Mouse (Mus musculus) CH12.LX (cell line): ENCODE results near the gene Creg2. TPM values are rescaled to one million over a fixed set of nuclear protein-coding genes. Genes with fewer than 3 reads are reported as not detected.

Experiments
- DNase-seq: peaks from one replicate; pipeline ENCODE4 v3.0.0-alpha.2; 2013; ENCODE audit errors: extremely low read depth
- H3K27ac ChIP-seq: 2 replicates; pipeline ENCODE4 v1.5.1; 2012; ENCODE audit warnings: low read depth, mild to moderate bottlenecking, control low read depth, moderate library complexity; ENCODE audit not compliant: insufficient read depth
- H3K27me3 ChIP-seq: replicated peaks from 2 replicates; pipeline ENCODE3; 2012; ENCODE audit warnings: inconsistent platforms
- H3K36me3 ChIP-seq, 2 experiments: replicated peaks in 1 of 2; 2 replicates each; pipeline versions ENCODE3 to v1.6.1; 2012; ENCODE audit warnings: inconsistent platforms in 1 of 2, low read length in 1 of 2, mild to moderate bottlenecking in 1 of 2, mixed read lengths in 1 of 2, moderate library complexity in 1 of 2; ENCODE audit not compliant: control insufficient read depth in 1 of 2, insufficient read depth in 1 of 2
- H3K4me1 ChIP-seq, 2 experiments: 2 replicates each; pipeline ENCODE4 v1.6.1; 2012; ENCODE audit warnings: inconsistent platforms in 1 of 2, moderate library complexity in 1 of 2; ENCODE audit not compliant: insufficient read depth in 2 of 2, control insufficient read depth in 1 of 2
- H3K4me2 ChIP-seq: 2 replicates; pipeline ENCODE4 v1.6.1; 2012; ENCODE audit warnings: low read depth, mild to moderate bottlenecking, control low read depth; ENCODE audit not compliant: poor library complexity, insufficient read depth, severe bottlenecking
- H3K4me3 ChIP-seq, 3 experiments: fragments of 150-350 bp in 1 of 3; sonication (generic) in 1 of 3; replicated peaks in 1 of 3; 2 replicates each; pipeline versions ENCODE3 to v1.5.1; 2011 to 2012; ENCODE audit warnings: low read depth in 2 of 3, low read length in 2 of 3, mild to moderate bottlenecking in 2 of 3, moderate library complexity in 2 of 3, control low read depth in 1 of 3, improper control_type of control experiment in 1 of 3, inconsistent platforms in 1 of 3, mixed read lengths in 1 of 3; ENCODE audit not compliant: poor library complexity in 1 of 3
- H3K79me2 ChIP-seq: replicated peaks from 2 replicates; pipeline ENCODE4 v1.6.1; 2012; ENCODE audit warnings: mild to moderate bottlenecking, moderate library complexity; ENCODE audit not compliant: control insufficient read depth, poor library complexity, insufficient read depth, severe bottlenecking; ENCODE audit errors: extremely low read depth
- H3K9ac ChIP-seq: 2 replicates; pipeline ENCODE4 v1.6.1; 2012; ENCODE audit warnings: low read depth, mild to moderate bottlenecking, control low read depth, moderate library complexity; ENCODE audit not compliant: insufficient read depth
- H3K9me3 ChIP-seq: replicated peaks from 2 replicates; pipeline ENCODE3; 2012; ENCODE audit warnings: low read length, inconsistent platforms, mixed read lengths
- BHLHE40 ChIP-seq: IDR thresholded peaks from 2 replicates; pipeline ENCODE4 v1.6.1; 2011; ENCODE audit warnings: mild to moderate bottlenecking, low read depth, low read length, improper control_type of control experiment
- CHD2 ChIP-seq: IDR thresholded peaks from 2 replicates; pipeline ENCODE4 v1.6.1; 2011; ENCODE audit warnings: low read length, improper control_type of control experiment
- CTCF ChIP-seq, 2 experiments: IDR thresholded peaks in 1 of 2; conservative IDR thresholded peaks in 1 of 2; 2 replicates each; pipeline ENCODE4 v1.5.1; 2011 to 2012; ENCODE audit warnings: low read depth in 2 of 2, low read length in 2 of 2, improper control_type of control experiment in 1 of 2, inconsistent platforms in 1 of 2, mild to moderate bottlenecking in 1 of 2, moderate library complexity in 1 of 2
- ELF1 ChIP-seq: IDR thresholded peaks from 2 replicates; pipeline ENCODE4 v1.6.1; 2014; ENCODE audit warnings: low read depth, mild to moderate bottlenecking, inconsistent platforms, low read length, improper control_type of control experiment
- EP300 ChIP-seq: IDR thresholded peaks from 2 replicates; pipeline ENCODE4 v1.6.1; 2011; ENCODE audit warnings: low read length, improper control_type of control experiment
- JUND ChIP-seq: conservative IDR thresholded peaks from 2 replicates; pipeline ENCODE4 v1.6.1; 2011; ENCODE audit warnings: low read depth, low read length, improper control_type of control experiment
- MEF2A ChIP-seq: IDR thresholded peaks from 2 replicates; pipeline ENCODE4 v1.6.1; 2014; ENCODE audit warnings: low read depth, mild to moderate bottlenecking, inconsistent platforms, low read length, improper control_type of control experiment, borderline replicate concordance
- NELFE ChIP-seq: IDR thresholded peaks from 2 replicates; pipeline ENCODE4 v1.6.1; 2011; ENCODE audit warnings: low read depth, low read length, improper control_type of control experiment
- NRF1 ChIP-seq: IDR thresholded peaks from 2 replicates; pipeline ENCODE4 v1.6.1; 2014; ENCODE audit warnings: low read depth, mild to moderate bottlenecking, inconsistent platforms, low read length, improper control_type of control experiment, moderate library complexity
- POLR2AphosphoS2 ChIP-seq: IDR thresholded peaks from 2 replicates; pipeline ENCODE4 v1.6.1; 2011; ENCODE audit warnings: low read depth, low read length, improper control_type of control experiment
- RAD21 ChIP-seq: IDR thresholded peaks from 2 replicates; pipeline ENCODE4 v1.6.1; 2011; ENCODE audit warnings: low read depth, mild to moderate bottlenecking, low read length, improper control_type of control experiment, moderate library complexity
- RCOR1 ChIP-seq: conservative IDR thresholded peaks from 2 replicates; pipeline ENCODE4 v1.6.1; 2012; ENCODE audit warnings: low read depth, mild to moderate bottlenecking, inconsistent platforms, low read length, improper control_type of control experiment
- TCF12 ChIP-seq: IDR thresholded peaks from 2 replicates; pipeline ENCODE4 v1.6.1; 2014; ENCODE audit warnings: low read depth, mild to moderate bottlenecking, inconsistent platforms, low read length, improper control_type of control experiment
- UBTF ChIP-seq: IDR thresholded peaks from 2 replicates; pipeline ENCODE4 v1.6.1; 2012; ENCODE audit warnings: low read depth, mild to moderate bottlenecking, inconsistent platforms, low read length, improper control_type of control experiment, moderate library complexity
- ZC3H11A ChIP-seq: IDR thresholded peaks from 2 replicates; pipeline ENCODE4 v1.6.1; 2012; ENCODE audit warnings: low read depth, mild to moderate bottlenecking, inconsistent platforms, low read length, improper control_type of control experiment
- ZMIZ1 ChIP-seq: IDR thresholded peaks from 2 replicates; pipeline ENCODE4 v1.6.1; 2012; ENCODE audit warnings: low read depth, mild to moderate bottlenecking, inconsistent platforms, low read length, improper control_type of control experiment
- dilution Hi-C: fragments of 300-500 bp; cut with MboI; formaldehyde crosslinking; loops from 2 replicates; pipeline ENCODE4 v1.14.3; 2020; ENCODE audit warnings: low sequenced_read_pairs; ENCODE audit not compliant: extremely low pct_unique_long_range_greater_than_20kb, extremely low pct_ligation_motif_present
- in situ Hi-C: fragments of 300-500 bp; cut with MboI; formaldehyde crosslinking; loops from 3 replicates; pipeline ENCODE4 v1.14.3; 2019; ENCODE audit warnings: low sequenced_read_pairs, low pct_ligation_motif_present, low pct_unique_long_range_greater_than_20kb, mixed read lengths
- polyA plus RNA-seq: library from polyadenylated mRNA; unstranded; fragments of >175 nt; gene quantifications from 2 replicates; pipeline ENCODE4 v1.2.1, GENCODE M21; 2012; ENCODE audit warnings: low read depth; ENCODE audit not compliant: insufficient read length
- total RNA-seq, 2 experiments: library from RNA; depleted of rRNA; stranded (reverse); fragments of 300-350 nt in 1 of 2; fragments of >200 nt in 1 of 2; gene quantifications; 2 replicates each; pipeline ENCODE4 v1.2.3; 2012 to 2014

Creg2 gene
- total and polyA plus RNA-seq, 3 experiments: not detected

DNA sequence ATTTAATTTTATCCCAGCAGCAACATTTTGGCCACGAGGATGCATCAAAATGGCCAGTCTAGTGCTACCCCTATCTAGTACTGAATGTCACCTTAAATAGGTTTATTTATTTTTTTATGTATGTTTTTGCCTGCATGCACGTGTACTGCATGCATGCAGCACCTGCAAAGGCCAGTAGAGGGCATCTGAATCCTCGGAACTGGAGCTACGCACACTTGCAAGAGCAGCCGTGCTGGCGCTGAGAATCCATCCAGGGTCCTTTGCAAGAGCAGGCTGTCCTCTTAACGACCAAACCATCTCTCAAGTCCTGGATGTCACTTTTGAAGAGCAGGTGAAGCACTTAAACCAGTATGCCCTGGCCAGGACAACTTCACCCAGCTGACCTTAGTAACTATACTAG lies 9.6 kb downstream of the Creg2 start:
- H3K27ac ChIP-seq: no peak overlapping the region
- 0 out of 2 replicates have a peak, but pooled peaks have one; percentile 21 for TF ChIP-seq BHLHE40
- TF ChIP-seq EP300: no peak
- no peak for TF ChIP-seq NRF1
- no peak for TF ChIP-seq MEF2A
- no peak for TF ChIP-seq RCOR1
- TF ChIP-seq CTCF (conservative IDR thresholded peaks at IDR 0.05 in 1 of 2, IDR thresholded peaks at IDR 0.05 in 1 of 2; ENCODE audit: low read depth in 2 of 2, low read length in 2 of 2): peak in 1 of 2 experiments; percentile 18; a peak in 1 of 4 replicates
- no peak for TF ChIP-seq ZMIZ1
- TF ChIP-seq RAD21: peak; percentile 2; the same call in 1 of the 2 replicates
- no peak overlapping the region for H3K9ac ChIP-seq
- no peaks in the 10 kb centered on the region for H3K79me2 ChIP-seq
- peaks cover 3% of the 10 kb centered on the region for H3K27me3 ChIP-seq
- H3K4me2 ChIP-seq: no peak overlapping the region
- H3K4me1 ChIP-seq: peaks cover 12 to 25% of the 10 kb centered on the region in 2 experiments
- peaks cover 6% of the 10 kb centered on the region for H3K9me3 ChIP-seq
- in situ Hi-C loops: no loop called here
- dilution Hi-C loops: no loop called here
- H3K36me3 ChIP-seq: no peaks in the 10 kb centered on the region
- DNase-seq: no peak
- no peak overlapping the region for H3K4me3 ChIP-seq

DNA sequence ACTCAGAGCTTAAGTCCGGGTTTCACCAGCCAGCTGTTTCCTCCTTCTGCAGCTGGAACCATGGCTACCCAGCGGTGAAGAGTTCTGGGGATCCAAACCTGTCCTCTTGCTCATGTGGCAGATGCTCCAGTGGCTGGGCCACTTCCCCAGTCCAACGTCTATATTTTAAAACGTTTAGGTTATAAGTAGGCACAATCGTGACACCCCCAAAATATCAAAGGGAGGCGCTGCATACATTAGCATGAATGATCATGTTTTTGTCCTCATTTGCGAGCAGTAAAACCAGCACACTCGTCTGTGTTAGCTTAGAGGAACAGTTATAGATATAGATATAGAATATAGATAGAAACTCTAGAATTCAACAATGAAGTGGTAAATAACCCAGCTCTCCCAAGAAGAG lies 14.1 kb downstream of the Creg2 start:
- H3K36me3 ChIP-seq: no peaks in the 10 kb centered on the region
- H3K4me3 ChIP-seq: no peak overlapping the region
- peaks cover 6% of the 10 kb centered on the region for H3K9me3 ChIP-seq
- H3K9ac ChIP-seq: no peak overlapping the region
- TF ChIP-seq CHD2: no peak
- TF ChIP-seq ZMIZ1: no peak
- no peak for TF ChIP-seq ZC3H11A
- no peak for TF ChIP-seq ELF1
- no peak for TF ChIP-seq RAD21
- no peak for TF ChIP-seq NELFE
- no peak for TF ChIP-seq TCF12
- TF ChIP-seq JUND: no peak
- TF ChIP-seq MEF2A: no peak
- no peak for TF ChIP-seq POLR2AphosphoS2
- no peak for TF ChIP-seq UBTF
- TF ChIP-seq, all 38 proteins: peak for 0
- no peak overlapping the region for H3K27ac ChIP-seq
- dilution Hi-C loops: no loop called here
- H3K27me3 ChIP-seq: no peaks in the 10 kb centered on the region
- H3K4me1 ChIP-seq: peaks cover 6 to 11% of the 10 kb centered on the region in 2 experiments
- in situ Hi-C loops: no loop called here
- DNase-seq: no peak
- H3K4me2 ChIP-seq: no peak overlapping the region
- no peaks in the 10 kb centered on the region for H3K79me2 ChIP-seq
